ENCODE assay signal across 8 mouse cellular contexts in the genomic region with DNA sequence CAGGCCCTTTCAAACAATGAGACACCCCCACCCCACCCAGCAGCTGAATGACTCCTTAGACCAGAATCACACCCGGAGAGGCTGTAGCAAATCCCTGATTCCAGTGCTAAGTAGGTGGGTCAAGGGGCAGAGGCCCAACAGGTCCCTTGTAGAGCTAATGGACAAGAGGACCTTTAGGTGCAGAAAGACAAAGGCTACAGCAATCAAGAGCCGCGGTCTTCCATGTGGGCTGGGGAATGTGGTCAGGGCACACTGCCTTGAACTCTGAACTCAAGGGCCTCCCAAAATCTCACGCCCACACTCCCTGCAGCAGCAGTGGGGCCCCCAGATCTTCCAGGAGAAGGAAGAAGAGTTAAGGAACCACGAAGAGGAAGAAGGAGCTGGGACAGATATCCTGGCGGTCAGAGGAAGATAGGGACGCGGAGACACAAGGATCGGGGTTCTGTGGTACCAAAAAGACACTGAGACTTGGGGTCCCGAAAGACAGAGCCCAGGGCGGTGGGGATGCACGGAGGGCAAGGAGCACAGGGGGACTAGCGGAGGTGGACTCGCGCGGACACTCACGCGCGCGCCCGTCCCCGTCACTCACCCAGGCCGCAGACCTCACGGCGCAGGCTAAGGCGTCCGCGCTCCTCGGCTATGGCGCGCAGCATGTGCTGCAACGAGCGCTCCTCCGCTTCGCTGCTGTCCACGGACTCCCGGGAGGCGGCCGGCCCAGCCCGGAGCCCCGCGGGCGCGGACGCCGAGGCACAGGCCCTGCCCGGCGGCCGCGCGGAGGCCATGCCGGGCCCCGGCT. TPM values are rescaled to one million over a fixed set of nuclear protein-coding genes. Genes with fewer than 3 reads are reported as not detected.
DNase-seq lines count a peak whose midpoint lies in the region; ATAC-seq lines count a peak whose summit lies in the region.

No protein-coding gene starts in this region.

- under 1% methylated on average over 21 of the region's 53 CpGs for WGBS in embryonic facial prominence, embryonic 14.5 days
- WGBS in hindbrain, embryonic 14.5 days: under 1% methylated on average over 33 of the region's 53 CpGs
- 0% methylated on average over 42 of the region's 53 CpGs for WGBS in lung, embryonic 15.5 days

- H3K4me2 ChIP-seq in embryonic facial prominence, embryonic 14.5 days (ENCODE audit: low read depth, low read length): peak overlapping the region; percentile 76
- peak overlapping the region; percentile 76 for H3K4me2 ChIP-seq in hindbrain, embryonic 14.5 days (replicated peaks)
- H3K4me2 ChIP-seq in lung, embryonic 15.5 days: peak overlapping the region; percentile 85

- H3K27ac ChIP-seq in embryonic facial prominence, embryonic 14.5 days (replicated peaks; ENCODE audit: low read depth, low read length): peak overlapping the region; percentile 72
- peak overlapping the region; percentile 82 for H3K27ac ChIP-seq in hindbrain, embryonic 14.5 days
- peak overlapping the region; percentile 18; the same call in 1 of the 2 replicates for H3K27ac ChIP-seq in lung, embryonic 15.5 days

- ATAC-seq in embryonic facial prominence, embryonic 14.5 days (ENCODE audit: low read depth): peak; percentile 51
- ATAC-seq in hindbrain, embryonic 14.5 days (ENCODE audit: low FRiP score): peak; percentile 71
- peak; percentile 48; the same call in 1 of the 2 replicates for ATAC-seq in lung, embryonic 15.5 days (ENCODE audit: borderline replicate concordance, extremely low read depth, low FRiP score, low TSS enrichment)

- peak; percentile 45 to 49 for DNase-seq in lung, adult 18-20 months
- no peak for DNase-seq in lung, postnatal 25 days (ENCODE audit: low spot score)
- DNase-seq in T-cell, adult 2 months (ENCODE audit: low spot score): peak; percentile 32
- no peak for DNase-seq in embryonic facial prominence, embryonic 14.5 days (ENCODE audit: low spot score)
- DNase-seq in hindbrain, embryonic 14.5 days (ENCODE audit: low spot score): peak; percentile 54
- peak; percentile 55 for DNase-seq in retina, embryonic 14.5 days (ENCODE audit: low spot score)
- no peak for DNase-seq in frontal cortex, postnatal 25 days (ENCODE audit: low spot score in 2 of 2)

- H3K4me1 ChIP-seq in embryonic facial prominence, embryonic 14.5 days (ENCODE audit: control insufficient read depth, insufficient read depth, low read length): peaks cover 5% of the 10 kb centered on the region; the same call in 1 of the 2 replicates
- H3K4me1 ChIP-seq in hindbrain, embryonic 14.5 days (replicated peaks; ENCODE audit: control insufficient read depth, insufficient read depth, low read length): peaks cover 22% of the 10 kb centered on the region
- peaks cover 17% of the 10 kb centered on the region for H3K4me1 ChIP-seq in lung, embryonic 15.5 days

- H3K36me3 ChIP-seq in embryonic facial prominence, embryonic 14.5 days (ENCODE audit: control insufficient read depth, insufficient read depth, low read length): no peaks in the 10 kb centered on the region
- H3K36me3 ChIP-seq in hindbrain, embryonic 14.5 days (replicated peaks; ENCODE audit: control insufficient read depth, insufficient read depth): no peaks in the 10 kb centered on the region
- no peaks in the 10 kb centered on the region for H3K36me3 ChIP-seq in lung, embryonic 15.5 days

- H3K4me3 ChIP-seq in embryonic facial prominence, embryonic 14.5 days (ENCODE audit: low read depth, low read length): peak overlapping the region; percentile 85
- H3K4me3 ChIP-seq in hindbrain, embryonic 14.5 days (replicated peaks; ENCODE audit: low read length): peak overlapping the region; percentile 85
- peak overlapping the region; percentile 73 for H3K4me3 ChIP-seq in lung, embryonic 15.5 days

- no peaks in the 10 kb centered on the region for H3K27me3 ChIP-seq in embryonic facial prominence, embryonic 14.5 days (replicated peaks; ENCODE audit: control insufficient read depth, insufficient read depth, low read length)
- H3K27me3 ChIP-seq in hindbrain, embryonic 14.5 days (ENCODE audit: control insufficient read depth, insufficient read depth, low read length): no peaks in the 10 kb centered on the region; the same call in 1 of the 2 replicates
- no peaks in the 10 kb centered on the region for H3K27me3 ChIP-seq in lung, embryonic 15.5 days

- no peaks in the 10 kb centered on the region for H3K9me3 ChIP-seq in embryonic facial prominence, embryonic 14.5 days (ENCODE audit: control insufficient read depth, low read length)
- no peaks in the 10 kb centered on the region for H3K9me3 ChIP-seq in hindbrain, embryonic 14.5 days (ENCODE audit: control insufficient read depth, low read length)
- H3K9me3 ChIP-seq in lung, embryonic 15.5 days: no peaks in the 10 kb centered on the region

- H3K9ac ChIP-seq in embryonic facial prominence, embryonic 14.5 days (ENCODE audit: low read depth, low read length): peak overlapping the region; percentile 87
- H3K9ac ChIP-seq in hindbrain, embryonic 14.5 days: peak overlapping the region; percentile 96
- H3K9ac ChIP-seq in lung, embryonic 15.5 days: peak overlapping the region; percentile 78

RNA-seq across cellular contexts. Expression of a gene that starts 1.1 kb away (rescaled TPM):
- polyA plus RNA-seq in embryonic facial prominence, embryonic 14.5 days (2014; fragmentation: Nextera tagmentation; extraction: Ambion mirVana): 9.2 and 11.1 TPM in 2 replicates
- polyA plus RNA-seq in hindbrain, embryonic 14.5 days (2014; fragmentation: Nextera tagmentation; extraction: Ambion mirVana): 19.2 and 27.8 TPM in 2 replicates
- 6.8 and 10.6 TPM in 2 replicates for polyA plus RNA-seq in lung, embryonic 15.5 days (2015; fragmentation: Nextera tagmentation; extraction: Ambion mirVana)

RNA-seq across cellular contexts. Expression of a gene that starts 29.7 kb away (rescaled TPM):
- polyA plus RNA-seq in embryonic facial prominence, embryonic 14.5 days (2014; fragmentation: Nextera tagmentation; extraction: Ambion mirVana): 8.3 and 13.0 TPM in 2 replicates
- polyA plus RNA-seq in hindbrain, embryonic 14.5 days (2014; fragmentation: Nextera tagmentation; extraction: Ambion mirVana): 0.89 and 1.4 TPM in 2 replicates
- 8.5 and 9.1 TPM in 2 replicates for polyA plus RNA-seq in lung, embryonic 15.5 days (2015; fragmentation: Nextera tagmentation; extraction: Ambion mirVana)

RNA-seq across cellular contexts. Expression of a gene that starts 41.5 kb away (rescaled TPM):
- 21.9 and 23.1 TPM in 2 replicates for polyA plus RNA-seq in embryonic facial prominence, embryonic 14.5 days (2014; fragmentation: Nextera tagmentation; extraction: Ambion mirVana)
- 30.5 and 32.3 TPM in 2 replicates for polyA plus RNA-seq in hindbrain, embryonic 14.5 days (2014; fragmentation: Nextera tagmentation; extraction: Ambion mirVana)
- polyA plus RNA-seq in lung, embryonic 15.5 days (2015; fragmentation: Nextera tagmentation; extraction: Ambion mirVana): 35.0 TPM in 2 replicates

Comparison
In these comparisons a context has a peak if more than half of its experiments do, and no peak if none do; other contexts are left out.
1. DNase-seq: peak in lung, adult 18-20 months (2 of 2), T-cell, adult 2 months (single experiment), hindbrain, embryonic 14.5 days (single experiment) and retina, embryonic 14.5 days (single experiment); none in lung, postnatal 25 days (single experiment), embryonic facial prominence, embryonic 14.5 days (single experiment) and frontal cortex, postnatal 25 days (0 of 2).
2. H3K27ac ChIP-seq: peak in every context shown above with its lines; median percentile 82 in hindbrain, embryonic 14.5 days; 72 in embryonic facial prominence, embryonic 14.5 days; 18 in lung, embryonic 15.5 days.
3. Peak in every context shown above with its lines, with median percentiles within 50 percentile points of each other: ATAC-seq, H3K4me2 ChIP-seq, H3K4me3 ChIP-seq and H3K9ac ChIP-seq.